In the genomic region with DNA sequence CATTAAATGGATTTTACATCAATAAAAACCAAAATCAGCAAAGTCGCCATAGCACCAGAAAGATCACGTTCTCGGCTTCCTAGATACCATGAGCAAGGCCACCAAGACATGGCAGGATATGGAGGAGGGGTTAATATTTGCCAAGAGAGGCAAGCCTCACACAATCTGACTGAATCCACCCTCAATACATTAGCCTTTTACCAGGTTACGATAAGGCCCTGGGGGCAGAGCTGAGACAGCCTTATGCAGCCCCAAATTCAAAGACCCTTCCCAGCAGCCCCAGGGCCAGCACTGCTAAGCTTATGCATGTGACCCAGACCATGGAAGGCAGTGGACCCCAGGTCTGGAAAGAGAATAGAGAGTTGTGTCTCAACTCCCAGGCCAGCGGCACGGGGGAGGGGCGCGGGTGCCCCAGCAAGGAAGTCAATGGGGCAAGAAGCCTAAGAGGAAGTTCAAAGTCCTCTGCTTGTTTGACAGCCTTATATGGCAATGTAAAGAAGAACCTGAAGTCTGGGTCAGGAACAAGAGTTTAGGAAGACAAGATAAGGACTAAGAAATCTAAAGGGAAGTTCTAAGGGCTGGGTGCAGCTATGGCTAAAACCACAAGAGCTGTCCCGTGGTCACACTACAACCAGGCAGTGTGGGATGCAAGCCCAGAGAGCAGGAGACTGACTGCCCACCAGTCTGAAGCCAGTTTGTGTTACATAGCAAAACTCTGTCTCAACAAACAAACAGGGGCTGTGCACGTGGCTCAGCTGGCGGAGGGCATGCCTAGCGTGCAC, we compare ENCODE assay signal across 8 mouse cellular contexts. TPM values are rescaled to one million over a fixed set of nuclear protein-coding genes. Genes with fewer than 3 reads are reported as not detected.
DNase-seq lines count a peak whose midpoint lies in the region; ATAC-seq lines count a peak whose summit lies in the region.

No protein-coding gene starts in this region.

- no peak for ATAC-seq in heart, embryonic 13.5 days (ENCODE audit: extremely low read depth, insufficient number of reproducible peaks, low FRiP score, low TSS enrichment)
- peak; percentile 74 for ATAC-seq in monocyte, adult 5-6 weeks (replicated peaks; ENCODE audit: insufficient number of reproducible peaks, low FRiP score, low TSS enrichment, poor library complexity, severe bottlenecking)

- no peaks in the 10 kb centered on the region for H3K9me3 ChIP-seq in heart, embryonic 13.5 days

- H3K27ac ChIP-seq in heart, embryonic 13.5 days (replicated peaks), result 0 out of 2 replicates have a peak overlapping the region, but pooled peaks have one; percentile 36

- no peaks in the 10 kb centered on the region for H3K27me3 ChIP-seq in heart, embryonic 13.5 days (replicated peaks)

- H3K9ac ChIP-seq in heart, embryonic 13.5 days, result no peak overlapping the region

- DNase-seq in heart, postnatal 36 days, result no peak
- peak; percentile 41 for DNase-seq in Muller cell, postnatal 12 days (ENCODE audit: inconsistent ontology term)
- DNase-seq in kidney, postnatal 14 days, result peak; percentile 67
- DNase-seq in adrenal gland, adult 8-10 months, result no peak
- DNase-seq in right cerebral cortex, postnatal 25 days, result no peak
- DNase-seq in testis, postnatal 14 days (ENCODE audit: low spot score), result no peak

- H3K4me2 ChIP-seq in heart, embryonic 13.5 days, result no peak overlapping the region

- 71% methylated on average over 12 of the region's 12 CpGs for WGBS in heart, embryonic 13.5 days

- H3K4me3 ChIP-seq in heart, embryonic 13.5 days, result no peak overlapping the region

- intact Hi-C loops in heart, postnatal 36 days (cut with DNase I), result no loop called here

- H3K4me1 ChIP-seq in heart, embryonic 13.5 days, result peaks cover 33% of the 10 kb centered on the region

- H3K36me3 ChIP-seq in heart, embryonic 13.5 days, result peaks cover 21% of the 10 kb centered on the region; the same call in 1 of the 2 replicates

RNA-seq across cellular contexts. Expression of a gene that starts 27.5 kb away (rescaled TPM):
- 40.2 and 51.4 TPM in 2 replicates for polyA plus RNA-seq in heart, embryonic 13.5 days (2015; fragmentation: Nextera tagmentation; extraction: Ambion mirVana)
- total RNA-seq in heart, postnatal 36 days (2021), result 10 to 100 TPM; 17.5 to 19.0 TPM
- total RNA-seq in monocyte, adult 5-6 weeks (2017), result 289 to 324 TPM (median 310 TPM) in 3 replicates
- total RNA-seq in adrenal gland, adult 8-10 months (2022), result 10 to 100 TPM; 38.1 to 64.0 (median 54.4) TPM

RNA-seq across cellular contexts. Expression of a gene that starts 34.6 kb away (rescaled TPM):
- polyA plus RNA-seq in heart, embryonic 13.5 days (2015; fragmentation: Nextera tagmentation; extraction: Ambion mirVana), result 14.3 and 14.6 TPM in 2 replicates
- 10 to 100 TPM; 11.1 to 13.3 TPM for total RNA-seq in heart, postnatal 36 days (2021)
- total RNA-seq in monocyte, adult 5-6 weeks (2017), result 2.2 to 8.0 TPM (median 3.8 TPM) in 3 replicates
- 10 to 100 TPM; 16.1 to 18.1 (median 17.1) TPM for total RNA-seq in adrenal gland, adult 8-10 months (2022)

RNA-seq across cellular contexts. Expression of a gene that starts 49.2 kb away (rescaled TPM):
- 10.1 and 10.9 TPM in 2 replicates for polyA plus RNA-seq in heart, embryonic 13.5 days (2015; fragmentation: Nextera tagmentation; extraction: Ambion mirVana)
- 1 to 10 TPM; 2.5 to 2.6 TPM for total RNA-seq in heart, postnatal 36 days (2021)
- 8.5 to 16.5 TPM (median 14.2 TPM) in 3 replicates for total RNA-seq in monocyte, adult 5-6 weeks (2017)
- 10 to 100 TPM in 3 of 4 experiments, 1 to 10 TPM in 1; 8.4 to 13.8 (median 11.8) TPM for total RNA-seq in adrenal gland, adult 8-10 months (2022)

Comparison
In these comparisons a context has a peak if more than half of its experiments do, and no peak if none do; other contexts are left out.
1. DNase-seq: peak in Muller cell, postnatal 12 days (single experiment) and kidney, postnatal 14 days (single experiment); none in heart, postnatal 36 days (0 of 2), adrenal gland, adult 8-10 months (single experiment), right cerebral cortex, postnatal 25 days (single experiment) and testis, postnatal 14 days (single experiment).